Mouse (Mus musculus) gastrocnemius, postnatal 4 days (tissue): ENCODE measurements around the gene A430005L14Rik. TPM values are rescaled to one million over a fixed set of nuclear protein-coding genes. Genes with fewer than 3 reads are reported as not detected.
A peak's percentile ranks its signal among the peaks of the same experiment; 100 is the strongest.
"Not testable (repeated sequence)": the region's sequence is repeated elsewhere in the genome, so short reads cannot be mapped to it uniquely, and the experiment has no call there.

Source experiments
- DNase-seq, 2 experiments: peaks; one replicate each; pipeline ENCODE4 v3.0.0; 2021 to 2022; ENCODE audit warnings: low spot score in 2 of 2, mixed read lengths in 2 of 2
- long read RNA-seq, 2 experiments: library from polyadenylated mRNA; stranded (forward); transcript quantifications; one replicate each; pipeline ENCODE4 v2.0.0; 2021
- total RNA-seq, 2 experiments: library from RNA; stranded (reverse); gene quantifications; 2 replicates each; pipeline ENCODE4 v1.2.3; 2021

Gene A430005L14Rik
- total RNA-seq = 10 to 100 TPM; 14.3 to 16.7 TPM
- long read RNA-seq, experiment 1, transcript A430005L14Rik-201 (4 exons, 1,098 nt) = major isoform, 20 of 28 reads
- long read RNA-seq, experiment 1, partial matches to known transcripts = 2 of 28 reads
- long read RNA-seq, experiment 1, other reads (novel, unspliced or antisense) = 1 of 28 reads
- long read RNA-seq, experiment 2, transcript A430005L14Rik-201 (4 exons, 1,098 nt) = major isoform, 13 of 19 reads
- long read RNA-seq, experiment 2, partial matches to known transcripts = 1 of 19 reads
- long read RNA-seq, experiment 2, other reads (novel, unspliced or antisense) = 2 of 19 reads

DNA sequence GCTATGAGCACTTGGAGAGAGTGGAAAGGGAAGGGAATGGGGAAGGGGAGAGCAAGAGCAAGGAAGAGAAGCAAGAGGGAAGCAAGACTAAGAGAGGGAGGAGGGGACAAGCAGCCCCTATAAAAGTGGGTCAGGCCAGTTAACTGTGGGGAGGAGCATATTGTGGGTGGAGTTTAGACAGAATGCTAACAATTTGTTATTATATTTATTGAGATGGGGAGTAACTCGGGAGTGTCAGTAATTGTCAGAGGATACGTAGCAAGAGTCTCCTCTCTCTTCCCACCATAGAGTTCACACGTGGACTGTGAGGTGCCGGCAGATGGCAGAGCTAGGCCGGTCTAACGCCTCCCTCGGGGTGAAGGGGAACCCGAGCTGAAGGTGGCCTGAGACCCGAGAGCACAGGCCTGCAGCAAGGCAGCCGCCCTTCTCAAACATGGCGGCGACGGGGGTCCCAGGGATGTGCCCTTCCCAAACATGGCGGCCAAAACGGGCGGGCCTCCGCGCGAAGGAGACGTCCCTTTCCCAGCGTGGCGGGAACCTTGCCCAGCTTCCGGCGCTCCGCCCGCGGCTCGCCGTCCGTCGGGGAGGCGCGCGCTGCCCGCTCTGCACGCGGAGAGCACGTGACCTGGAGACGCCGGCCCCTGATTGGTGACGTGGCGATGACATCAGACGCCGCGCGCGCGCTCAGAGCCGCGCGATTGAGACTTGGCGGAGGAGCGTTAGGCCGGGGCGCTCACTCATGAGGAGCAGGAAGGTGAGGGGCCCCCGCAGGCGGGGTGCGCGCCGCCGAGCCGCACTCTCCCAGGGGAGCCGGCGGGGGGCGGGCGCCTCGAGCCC, at the start of gene A430005L14Rik:
Gene A430005L14Rik (plus strand): TSS at position 669 of the 837 bp plus-strand sequence.
- peak; percentile 94 to 97 for DNase-seq

DNA sequence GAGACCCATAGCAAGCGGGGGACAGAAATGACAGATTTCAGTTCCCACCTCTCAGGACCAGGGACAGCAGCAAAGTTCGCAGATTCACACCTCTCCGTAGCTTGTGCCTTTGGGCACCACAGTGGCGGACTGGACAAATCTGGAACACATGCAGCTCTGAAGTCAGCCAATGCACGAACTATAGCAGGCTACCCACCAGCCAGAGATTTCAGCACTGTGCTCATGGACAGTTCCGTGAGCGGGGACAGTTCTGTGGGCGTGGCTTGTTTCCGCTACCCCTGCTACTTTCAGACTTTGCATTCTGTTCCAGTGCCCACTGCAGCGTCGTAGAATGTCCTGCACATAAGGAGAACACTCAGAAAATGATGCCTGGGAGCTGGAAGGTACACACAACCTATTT, 49.5 kb upstream of the A430005L14Rik start:
- DNase-seq = peak in 1 of 2 experiments; percentile 50

- DNase-seq = no peak
These were observed 43.4 kb upstream of the A430005L14Rik start for GRCm38 (mm10) chr4:153913635-153914034.

DNA sequence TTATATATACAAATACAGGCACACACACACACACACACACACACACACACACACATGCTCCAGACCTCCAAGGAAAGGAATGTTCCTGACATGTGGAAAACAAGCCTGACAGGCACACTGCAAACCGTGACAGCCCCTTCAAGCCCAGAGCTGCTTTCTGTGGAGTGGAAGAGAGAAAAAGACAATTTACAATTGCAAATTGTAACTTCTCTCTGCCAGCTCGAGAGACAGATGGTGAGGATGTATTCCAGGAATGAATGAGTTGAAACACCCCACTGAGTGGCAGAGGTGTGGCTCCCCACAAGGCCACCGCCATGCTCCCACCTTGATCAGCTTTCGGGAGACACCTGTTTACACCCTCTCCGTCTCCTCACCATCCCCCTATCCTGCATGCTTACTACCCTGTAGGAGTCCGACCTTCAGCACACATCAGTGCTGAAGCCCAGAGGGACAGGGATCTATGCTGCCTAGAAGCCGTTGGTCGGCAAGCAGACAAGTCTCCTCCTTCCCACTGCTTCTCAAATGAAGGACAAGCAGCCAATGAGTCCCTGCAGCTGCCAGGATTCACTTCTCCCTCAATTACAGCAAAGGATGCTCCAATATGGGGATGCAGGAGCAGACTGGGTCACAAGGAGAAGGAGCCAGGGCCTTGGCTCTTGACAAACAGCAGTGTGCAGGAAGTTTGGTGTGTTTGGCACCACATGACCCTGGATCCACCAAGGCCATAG, 39.1 kb upstream of the A430005L14Rik start:
- DNase-seq = no peak

- no peak for DNase-seq
These were observed 36.4 kb upstream of the A430005L14Rik start for GRCm38 (mm10) chr4:153920517-153921233.

GRCm38 (mm10) chr4:153922090-153922489, 34.9 kb upstream of the A430005L14Rik start:
- not testable (repeated sequence) for DNase-seq

GRCm38 (mm10) chr4:153928772-153929299, 28.2 kb upstream of the A430005L14Rik start:
- DNase-seq = no peak

DNA sequence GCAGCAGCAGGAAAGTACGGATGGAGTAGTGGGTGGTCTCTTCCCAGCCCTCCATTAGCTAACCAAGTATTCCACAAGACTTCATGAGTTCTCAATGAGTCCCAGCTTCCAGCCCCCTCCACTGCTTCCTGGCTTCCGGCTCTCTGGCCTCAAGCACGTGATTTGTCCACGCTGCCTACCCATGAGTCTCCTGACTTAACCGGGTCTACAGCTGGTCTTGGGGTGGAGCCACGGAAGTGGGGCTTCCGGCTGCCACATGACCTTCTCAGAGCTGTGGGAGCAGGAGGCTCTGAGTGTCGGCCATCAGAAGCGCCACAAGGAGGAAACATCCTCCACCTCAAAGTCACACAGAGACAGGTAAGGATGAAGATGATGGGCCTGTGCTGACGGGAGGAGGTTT, 27.6 kb upstream of the A430005L14Rik start:
- no peak for DNase-seq

DNA sequence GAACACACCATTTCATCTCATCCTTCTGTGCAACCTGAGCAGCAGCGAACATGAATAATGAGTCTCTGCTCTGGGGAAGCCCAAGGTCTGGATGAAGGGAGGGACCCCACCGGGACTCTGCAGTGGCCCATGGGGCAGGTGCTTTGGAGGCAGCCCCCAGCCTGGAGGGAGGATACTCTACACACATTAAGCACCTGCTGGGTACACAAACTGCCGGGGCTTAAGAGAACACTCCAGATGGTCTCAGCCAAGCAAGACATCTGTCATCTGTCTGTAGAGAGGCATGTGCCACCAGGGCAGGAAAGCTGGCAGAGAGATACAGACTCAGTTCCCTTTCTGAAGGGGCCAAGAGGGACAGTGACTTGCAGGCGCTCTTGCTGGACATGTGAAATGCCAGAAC, 27.1 kb upstream of the A430005L14Rik start:
- no peak for DNase-seq

- no peak for DNase-seq
These were observed 13.8 kb upstream of the A430005L14Rik start for GRCm38 (mm10) chr4:153943243-153943642.

DNA sequence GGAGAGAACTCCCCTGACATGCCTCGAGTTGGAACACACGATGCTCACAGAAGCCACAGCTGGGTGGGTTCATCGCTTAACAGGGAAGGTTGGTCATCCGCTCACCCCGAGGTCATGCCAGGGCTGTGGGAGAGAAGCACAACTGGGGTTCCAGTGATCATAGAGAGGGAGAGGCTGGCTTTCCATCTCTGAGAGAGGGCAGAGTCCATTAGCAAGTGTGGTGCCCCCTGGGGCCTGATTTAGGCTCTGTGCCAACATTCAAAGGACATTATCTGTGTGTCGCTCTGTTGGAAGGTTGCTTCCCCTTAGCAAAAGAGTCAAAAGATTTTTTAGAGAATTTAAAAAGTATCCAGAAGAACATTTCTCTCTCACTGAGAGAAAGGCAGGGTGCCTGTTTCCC, 12.8 kb upstream of the A430005L14Rik start:
- no peak for DNase-seq

DNA sequence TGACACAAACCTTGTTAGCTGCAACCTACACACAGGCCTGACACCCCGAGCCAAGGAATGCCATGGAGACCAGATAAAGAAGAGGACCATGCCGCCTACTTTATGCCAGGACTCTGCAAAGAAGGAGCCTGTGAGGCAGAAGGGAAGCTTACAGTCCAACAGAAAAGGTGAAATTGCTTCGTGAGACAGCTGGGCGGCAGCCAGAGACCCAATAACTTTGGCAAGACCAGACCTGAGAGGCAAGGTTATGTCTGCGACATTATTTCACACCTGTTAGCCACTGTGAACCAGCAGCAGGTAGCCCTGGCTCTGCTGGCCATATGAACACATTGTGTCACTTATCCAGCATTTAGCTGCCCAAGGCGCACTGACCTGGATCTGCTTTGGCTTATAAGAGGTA, 11.3 kb upstream of the A430005L14Rik start:
- DNase-seq = no peak

DNA sequence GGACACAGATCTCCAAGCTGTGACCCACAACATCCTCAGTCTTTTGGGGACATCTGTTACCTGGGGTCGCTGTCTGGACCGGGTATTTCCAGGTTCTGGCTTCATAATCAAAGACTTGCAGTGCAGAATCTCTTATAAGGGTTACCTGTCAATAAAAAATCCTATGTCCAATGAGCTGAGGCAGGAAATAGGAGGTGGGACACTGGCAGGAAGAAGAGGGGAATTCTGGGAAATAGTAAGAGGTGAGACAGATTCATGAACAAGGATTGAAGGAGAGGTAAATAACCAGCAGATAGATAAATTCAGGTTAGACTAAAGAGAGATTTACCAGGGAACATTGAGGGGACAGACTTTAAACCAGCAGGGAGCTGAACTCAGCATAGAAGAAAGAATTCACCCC, 6.7 kb upstream of the A430005L14Rik start:
- no peak for DNase-seq

DNA sequence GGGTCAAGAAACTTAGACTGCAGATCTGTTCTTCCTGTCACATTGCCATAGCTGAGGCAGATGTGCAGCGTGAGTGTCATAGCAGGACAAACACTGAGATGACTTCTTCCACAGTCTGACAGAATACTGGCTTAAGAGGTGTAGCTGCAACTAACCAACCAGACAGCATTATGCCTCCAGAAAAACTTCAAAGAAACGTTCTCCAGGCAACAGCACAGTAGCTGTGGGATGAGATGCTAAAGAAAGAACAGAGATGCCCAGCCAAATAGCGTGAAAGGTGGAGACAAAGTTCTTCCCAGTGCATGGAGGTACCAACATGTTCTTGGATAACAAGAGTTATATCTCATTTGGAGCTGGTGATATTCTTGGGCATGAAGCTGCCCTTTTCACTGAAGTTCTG, 5.9 kb upstream of the A430005L14Rik start:
- no peak for DNase-seq

GRCm38 (mm10) chr4:153951692-153952091, 5.3 kb upstream of the A430005L14Rik start:
- no peak for DNase-seq

DNA sequence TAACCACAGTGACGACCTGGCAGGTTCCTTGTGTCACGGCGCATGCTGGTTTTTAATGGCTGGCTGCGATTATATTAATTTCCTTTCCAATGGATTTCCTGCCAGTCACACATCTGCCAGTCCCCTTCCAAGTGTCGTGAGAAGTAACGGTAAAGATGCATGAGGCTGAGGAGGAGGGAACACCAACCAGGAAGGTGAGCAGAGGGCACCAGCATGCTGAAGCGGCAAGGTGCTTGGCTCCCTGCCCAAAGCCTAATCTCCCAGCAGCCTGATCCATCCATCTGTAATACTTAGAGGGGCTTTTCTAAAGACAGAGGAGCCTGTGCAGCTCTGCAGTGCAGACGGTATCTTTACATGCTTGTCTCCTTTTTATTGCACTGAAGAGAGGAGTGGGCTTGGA, 1.4 kb upstream of the A430005L14Rik start:
- no peak for DNase-seq

GRCm38 (mm10) chr4:153957444-153958250, 610 bp downstream of the A430005L14Rik start:
- DNase-seq = no peak

DNA sequence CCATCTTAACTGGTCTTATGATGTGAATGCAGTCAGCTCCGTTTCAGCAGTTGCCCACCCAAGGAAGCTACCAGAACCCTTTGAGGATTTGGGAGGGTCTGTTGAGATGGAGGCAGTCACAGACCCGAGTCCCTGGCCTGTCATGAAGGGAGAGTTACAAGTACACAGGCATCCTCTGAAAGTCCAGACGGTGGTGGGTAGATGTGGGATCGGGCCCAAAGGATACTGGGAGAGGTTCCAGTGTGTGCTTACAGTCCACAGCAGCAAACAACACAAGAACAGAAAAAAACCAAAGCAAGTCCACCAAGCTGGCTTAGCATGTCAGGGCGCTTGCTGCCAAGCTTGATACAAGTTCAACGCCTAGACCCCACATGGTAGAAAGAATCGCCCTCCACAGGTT, 5.6 kb downstream of the A430005L14Rik start:
- DNase-seq = no peak

GRCm38 (mm10) chr4:153966651-153967050, 9.6 kb downstream of the A430005L14Rik start:
- DNase-seq = no peak

GRCm38 (mm10) chr4:153967556-153967955, 10.5 kb downstream of the A430005L14Rik start:
- no peak for DNase-seq
